Mouse (Mus musculus) T-cell, adult 2 months (primary cell): ENCODE results near the gene Ccdc120.

Experiments used
- DNase-seq: peaks from one replicate; pipeline ENCODE4 v3.0.0; 2022; ENCODE audit warnings: low spot score

Gene Ccdc120

GRCm38 (mm10) chrX:7750432-7751116 is at the start of gene Ccdc120:
Ccdc120 (minus strand) TSS chrX:7750905.
- DNase-seq: no peak

- DNase-seq: no peak
These were observed 46.6 kb upstream of the Ccdc120 start for GRCm38 (mm10) chrX:7797327-7797726.

- no peak for DNase-seq
These were observed 44.3 kb upstream of the Ccdc120 start for GRCm38 (mm10) chrX:7795016-7795415.

GRCm38 (mm10) chrX:7793361-7793760 is 42.7 kb upstream of the Ccdc120 start:
- peak; percentile 16 for DNase-seq

GRCm38 (mm10) chrX:7790309-7790708 is 39.6 kb upstream of the Ccdc120 start:
- no peak for DNase-seq

- DNase-seq: peak; percentile 81
These were observed 38.9 kb upstream of the Ccdc120 start, which contains the start of gene Gripap1 for GRCm38 (mm10) chrX:7789542-7790136. Gripap1 (plus strand) TSS chrX:7789765.

- no peak for DNase-seq
These were observed 31.9 kb upstream of the Ccdc120 start for GRCm38 (mm10) chrX:7782603-7783092.

- DNase-seq: no peak
These were observed 28.6 kb upstream of the Ccdc120 start for GRCm38 (mm10) chrX:7779294-7779693.

- no peak for DNase-seq
These were observed 27.9 kb upstream of the Ccdc120 start for GRCm38 (mm10) chrX:7778450-7779244.

- DNase-seq: peak; percentile 24
These were observed 25.8 kb upstream of the Ccdc120 start for GRCm38 (mm10) chrX:7776329-7777082.

GRCm38 (mm10) chrX:7775501-7776205 is 24.9 kb upstream of the Ccdc120 start:
- DNase-seq: no peak

- DNase-seq: peak; percentile 18
These were observed 22.1 kb upstream of the Ccdc120 start for GRCm38 (mm10) chrX:7772766-7773165.

- DNase-seq: no peak
These were observed 18.8 kb upstream of the Ccdc120 start for GRCm38 (mm10) chrX:7769302-7770017.

- no peak for DNase-seq
These were observed 15.1 kb upstream of the Ccdc120 start for GRCm38 (mm10) chrX:7765764-7766163.

- DNase-seq: no peak
These were observed 14.6 kb upstream of the Ccdc120 start for GRCm38 (mm10) chrX:7765281-7765670.

- DNase-seq: no peak
These were observed 14.1 kb upstream of the Ccdc120 start for GRCm38 (mm10) chrX:7764657-7765280.

- no peak for DNase-seq
These were observed 13.1 kb upstream of the Ccdc120 start for GRCm38 (mm10) chrX:7763631-7764393.

- no peak for DNase-seq
These were observed 12.2 kb upstream of the Ccdc120 start for GRCm38 (mm10) chrX:7762921-7763197.

- DNase-seq: peak; percentile 92
These were observed 11.6 kb upstream of the Ccdc120 start, which contains the start of gene Tfe3 for GRCm38 (mm10) chrX:7762137-7762920. Tfe3 (plus strand) TSS chrX:7762560.
